Mouse (Mus musculus): ENCODE measurements around the gene Dcp1a. TPM values are rescaled to one million over a fixed set of nuclear protein-coding genes. Genes with fewer than 3 reads are reported as not detected.

Dcp1a gene
- polyA plus RNA-seq, 1 experiment from 2014 or later, result 18.1 TPM

- H3K27me3 ChIP-seq (replicated peaks), result no peaks in the 10 kb centered on the region
- peak overlapping the region; percentile 84 for H3K4me2 ChIP-seq (replicated peaks)
- 21% methylated on average over 8 of the region's 8 CpGs for WGBS
- ATAC-seq, result no peak
- H3K9me3 ChIP-seq, result no peaks in the 10 kb centered on the region
- H3K36me3 ChIP-seq, result 0 out of 2 replicates have a peak, but pooled peaks cover under 1% of the 10 kb centered on the region
- peak overlapping the region; percentile 94 for H3K9ac ChIP-seq
- 0 out of 2 replicates have a peak overlapping the region, but pooled peaks have one; percentile 97 for H3K27ac ChIP-seq
- peaks cover 31% of the 10 kb centered on the region for H3K4me1 ChIP-seq (replicated peaks)
- peak overlapping the region; percentile 91 for H3K4me3 ChIP-seq (replicated peaks)
These were observed 71.1 kb downstream of the Dcp1a start for GRCm38 (mm10) chr14:30550232-30551070.

GRCm38 (mm10) chr14:30551509-30551908 is 72.2 kb downstream of the Dcp1a start:
- no peaks in the 10 kb centered on the region for H3K9me3 ChIP-seq
- H3K36me3 ChIP-seq, result peaks cover 6% of the 10 kb centered on the region; the same call in 1 of the 2 replicates
- peak overlapping the region; percentile 91; the same call in 1 of the 2 replicates for H3K4me3 ChIP-seq (replicated peaks)
- ATAC-seq, result no peak
- peaks cover 33% of the 10 kb centered on the region for H3K4me1 ChIP-seq (replicated peaks)
- H3K27ac ChIP-seq, result no peak overlapping the region
- WGBS, result 64% methylated on average over 5 of the region's 5 CpGs
- H3K27me3 ChIP-seq (replicated peaks), result no peaks in the 10 kb centered on the region
- H3K4me2 ChIP-seq (replicated peaks), result peak overlapping the region; percentile 84
- H3K9ac ChIP-seq, result no peak overlapping the region

- WGBS, result 86% methylated on average over 2 of the region's 2 CpGs
- no peak for ATAC-seq
- Histone ChIP-seq H3K9ac (no peak overlapping the region), H3K4me1 (replicated peaks) (peaks cover 35% of the 10 kb centered on the region), H3K27me3 (replicated peaks) (no peaks in the 10 kb centered on the region), H3K27ac (no peak overlapping the region), H3K9me3 (no peaks in the 10 kb centered on the region), H3K4me2 (replicated peaks) (no peak overlapping the region), H3K4me3 (replicated peaks) (no peak overlapping the region), H3K36me3 (peaks cover 6% of the 10 kb centered on the region; the same call in 1 of the 2 replicates)
These were observed 72.6 kb downstream of the Dcp1a start for GRCm38 (mm10) chr14:30551981-30552380.

GRCm38 (mm10) chr14:30553185-30553584 is 73.8 kb downstream of the Dcp1a start:
- WGBS, result 86% methylated on average over 4 of the region's 4 CpGs
- Histone ChIP-seq H3K4me3 (replicated peaks) (no peak overlapping the region), H3K4me2 (replicated peaks) (no peak overlapping the region)

GRCm38 (mm10) chr14:30556651-30557050 is 77.3 kb downstream of the Dcp1a start:
- Histone ChIP-seq H3K27me3 (replicated peaks) (no peaks in the 10 kb centered on the region), H3K36me3 (peaks cover 39% of the 10 kb centered on the region), H3K4me1 (replicated peaks) (peaks cover 20% of the 10 kb centered on the region), H3K4me2 (replicated peaks) (no peak overlapping the region), H3K4me3 (replicated peaks) (no peak overlapping the region), H3K9ac (no peak overlapping the region), H3K9me3 (no peaks in the 10 kb centered on the region), H3K27ac (no peak overlapping the region)
- no peak for ATAC-seq
- 83% methylated on average over 2 of the region's 2 CpGs for WGBS

More at GRCm38 (mm10) chr14:30553185-30553584, 73.8 kb downstream of the Dcp1a start:
- peaks cover 10% of the 10 kb centered on the region; the same call in 1 of the 2 replicates for H3K36me3 ChIP-seq
- H3K4me1 ChIP-seq (replicated peaks), result peaks cover 38% of the 10 kb centered on the region
- H3K27ac ChIP-seq, result no peak overlapping the region
- ATAC-seq, result no peak
- no peaks in the 10 kb centered on the region for H3K9me3 ChIP-seq
- H3K9ac ChIP-seq, result no peak overlapping the region
- no peaks in the 10 kb centered on the region for H3K27me3 ChIP-seq (replicated peaks)

GRCm38 (mm10) chr14:30557730-30558129 is 78.4 kb downstream of the Dcp1a start:
- Histone ChIP-seq H3K9me3 (no peaks in the 10 kb centered on the region), H3K4me1 (replicated peaks) (peaks cover 19% of the 10 kb centered on the region), H3K9ac (no peak overlapping the region), H3K27ac (no peak overlapping the region), H3K4me3 (replicated peaks) (no peak overlapping the region), H3K27me3 (replicated peaks) (no peaks in the 10 kb centered on the region), H3K36me3 (peaks cover 39% of the 10 kb centered on the region), H3K4me2 (replicated peaks) (no peak overlapping the region)
- WGBS, result 71% methylated on average over 9 of the region's 9 CpGs
- ATAC-seq, result no peak

- Histone ChIP-seq H3K27ac (no peak overlapping the region), H3K4me2 (replicated peaks) (no peak overlapping the region), H3K4me3 (replicated peaks) (no peak overlapping the region), H3K36me3 (peaks cover 39% of the 10 kb centered on the region), H3K4me1 (replicated peaks) (peaks cover 11% of the 10 kb centered on the region; the same call in 1 of the 2 replicates), H3K9ac (no peak overlapping the region), H3K27me3 (replicated peaks) (no peaks in the 10 kb centered on the region), H3K9me3 (no peaks in the 10 kb centered on the region)
- whole genome bisulfite sequencing, result 87% methylated on average over 17 of the region's 17 CpGs
- ATAC-seq, result no peak
These were observed 80.1 kb downstream of the Dcp1a start for GRCm38 (mm10) chr14:30559321-30559850.

GRCm38 (mm10) chr14:30560803-30561389 is 81.6 kb downstream of the Dcp1a start:
- Histone ChIP-seq H3K9ac (no peak overlapping the region), H3K9me3 (no peaks in the 10 kb centered on the region), H3K27ac (peak overlapping the region; percentile 86), H3K4me3 (replicated peaks) (no peak overlapping the region), H3K36me3 (peaks cover 46% of the 10 kb centered on the region), H3K4me1 (replicated peaks) (peaks cover 11% of the 10 kb centered on the region; the same call in 1 of the 2 replicates), H3K27me3 (replicated peaks) (no peaks in the 10 kb centered on the region), H3K4me2 (replicated peaks) (no peak overlapping the region)
- ATAC-seq, result peak; percentile 23
- 89% methylated on average over 13 of the region's 13 CpGs for WGBS

- peaks cover 51% of the 10 kb centered on the region for H3K36me3 ChIP-seq
- 67% methylated on average over 14 of the region's 14 CpGs for WGBS
- H3K9me3 ChIP-seq, result no peaks in the 10 kb centered on the region
- no peak overlapping the region for H3K4me2 ChIP-seq (replicated peaks)
- no peak overlapping the region for H3K9ac ChIP-seq
- peaks cover 8% of the 10 kb centered on the region; the same call in 1 of the 2 replicates for H3K4me1 ChIP-seq (replicated peaks)
- peak overlapping the region; percentile 86 for H3K27ac ChIP-seq
- H3K4me3 ChIP-seq (replicated peaks), result no peak overlapping the region
- no peaks in the 10 kb centered on the region for H3K27me3 ChIP-seq (replicated peaks)
- peak; percentile 90 for ATAC-seq
These were observed 82.3 kb downstream of the Dcp1a start for GRCm38 (mm10) chr14:30561470-30562187.

- no peak for ATAC-seq
- Histone ChIP-seq H3K4me2 (replicated peaks) (no peak overlapping the region), H3K4me1 (replicated peaks) (peaks cover 8% of the 10 kb centered on the region; the same call in 1 of the 2 replicates), H3K9ac (no peak overlapping the region), H3K36me3 (peaks cover 57% of the 10 kb centered on the region), H3K27ac (no peak overlapping the region), H3K27me3 (replicated peaks) (no peaks in the 10 kb centered on the region), H3K9me3 (no peaks in the 10 kb centered on the region), H3K4me3 (replicated peaks) (no peak overlapping the region)
These were observed 83.0 kb downstream of the Dcp1a start for GRCm38 (mm10) chr14:30562343-30562742.

- Histone ChIP-seq H3K27ac (no peak overlapping the region), H3K9ac (no peak overlapping the region), H3K36me3 (peaks cover 61% of the 10 kb centered on the region), H3K4me3 (replicated peaks) (no peak overlapping the region), H3K4me1 (replicated peaks) (no peaks in the 10 kb centered on the region), H3K9me3 (no peaks in the 10 kb centered on the region), H3K27me3 (replicated peaks) (no peaks in the 10 kb centered on the region), H3K4me2 (replicated peaks) (no peak overlapping the region)
- WGBS, result 95% methylated on average over 2 of the region's 2 CpGs
- ATAC-seq, result no peak
These were observed 85.1 kb downstream of the Dcp1a start for GRCm38 (mm10) chr14:30564451-30564850.

GRCm38 (mm10) chr14:30566317-30566716 is 87.0 kb downstream of the Dcp1a start:
- H3K27ac ChIP-seq, result no peak overlapping the region
- no peaks in the 10 kb centered on the region for H3K4me1 ChIP-seq (replicated peaks)
- ATAC-seq, result no peak
- H3K9me3 ChIP-seq, result no peaks in the 10 kb centered on the region
- H3K4me3 ChIP-seq (replicated peaks), result no peak overlapping the region
- H3K4me2 ChIP-seq (replicated peaks), result no peak overlapping the region
- H3K9ac ChIP-seq, result no peak overlapping the region
- WGBS, result 87% methylated on average over 6 of the region's 6 CpGs
- no peaks in the 10 kb centered on the region for H3K27me3 ChIP-seq (replicated peaks)
- peaks cover 60% of the 10 kb centered on the region for H3K36me3 ChIP-seq

Measured in intestine, embryonic 15.5 days (tissue).